In the genomic region with DNA sequence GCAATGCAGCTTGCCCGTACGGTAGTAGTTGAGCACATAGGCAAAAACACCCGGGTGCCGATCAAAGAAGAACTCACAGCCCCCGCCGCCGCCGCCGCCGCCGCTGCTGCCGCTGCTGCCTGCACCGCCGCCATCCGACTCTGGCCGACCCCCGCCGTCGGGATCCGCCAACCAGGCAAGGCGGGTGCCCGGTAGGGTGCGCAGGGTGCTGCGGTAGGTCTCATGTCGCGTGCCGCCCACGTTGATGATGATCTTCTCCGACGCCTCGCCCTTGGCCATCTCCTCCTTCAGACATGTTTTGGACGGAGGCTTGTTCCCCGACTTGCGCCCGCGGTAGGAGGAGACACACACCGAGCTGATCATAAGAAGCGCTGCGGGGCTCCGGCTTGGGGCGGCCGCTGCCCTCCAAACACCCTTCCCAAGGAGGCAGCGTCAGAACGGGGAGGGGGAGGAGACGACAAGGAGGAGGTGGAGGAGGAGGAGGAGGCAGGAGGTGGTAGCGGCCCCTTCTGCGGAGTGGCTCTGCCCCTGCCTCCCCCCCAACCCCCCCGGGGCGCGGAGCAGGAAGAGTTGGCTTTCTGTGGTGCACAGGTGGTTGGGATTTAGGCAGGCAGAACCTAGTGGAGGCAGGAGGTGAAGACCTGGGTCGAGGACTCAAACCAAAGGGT, we compare ENCODE assay signal across 9 mouse cellular contexts. TPM values are rescaled to one million over a fixed set of nuclear protein-coding genes. Genes with fewer than 3 reads are reported as not detected.
DNase-seq lines count a peak whose midpoint lies in the region; ATAC-seq and TF ChIP-seq lines count a peak whose summit lies in the region.
"Had no signal": no experiment of that assay in that cellular context is flagged by ENCODE, and none has a peak within 500 bp of the region (broad histone marks: within the 10 kb centered on the region; RNA-seq: fewer than 3 reads in every experiment).

No protein-coding gene starts in this region.

- no peak for DNase-seq in heart, postnatal 25 days (ENCODE audit: low spot score)
- peak; percentile 55 for DNase-seq in ES-E14 (ENCODE audit: low read depth, low spot score)
- peak; percentile 43 for DNase-seq in embryo, embryonic 10.5 days (ENCODE audit: low spot score)
- DNase-seq in heart, postnatal 4 days, result peak; percentile 29
- peak; percentile 72 for DNase-seq in right cerebral cortex, postnatal 25 days

- no peak for ATAC-seq in heart, embryonic 12.5 days (ENCODE audit: insufficient number of reproducible peaks, low FRiP score)
- no peak for ATAC-seq in limb, embryonic 15.5 days (ENCODE audit: insufficient number of reproducible peaks, low FRiP score, low TSS enrichment, low read depth)
- no peak for ATAC-seq in erythroblast, adult 5-6 weeks (replicated peaks; ENCODE audit: low FRiP score, poor library complexity, severe bottlenecking)

- H3K27me3 ChIP-seq in heart, embryonic 12.5 days (replicated peaks), result peaks cover 99% of the 10 kb centered on the region
- H3K27me3 ChIP-seq in limb, embryonic 15.5 days, result peaks cover 95% of the 10 kb centered on the region

- H3K4me3 ChIP-seq in heart, embryonic 12.5 days, result peak overlapping the region; percentile 60
- H3K4me3 ChIP-seq in ES-E14 (ENCODE audit: insufficient read depth in 1 of 2, low read depth in 1 of 2, low read length in 2 of 2, poor library complexity in 1 of 2, severe bottlenecking in 1 of 2), result peak overlapping the region; percentile 71 to 76
- peak overlapping the region; percentile 51 for H3K4me3 ChIP-seq in limb, embryonic 15.5 days

- WGBS in heart, embryonic 12.5 days, result under 1% methylated on average over 51 of the region's 51 CpGs
- WGBS in limb, embryonic 15.5 days, result under 1% methylated on average over 49 of the region's 51 CpGs

- no peaks in the 10 kb centered on the region for H3K9me3 ChIP-seq in heart, embryonic 12.5 days (replicated peaks)
- H3K9me3 ChIP-seq in ES-E14 (ENCODE audit: control insufficient read depth, insufficient read depth, low read depth, low read length), result no peaks in the 10 kb centered on the region
- H3K9me3 ChIP-seq in limb, embryonic 15.5 days, result no peaks in the 10 kb centered on the region

- H3K27ac ChIP-seq in heart, embryonic 12.5 days (ENCODE audit: poor library complexity, severe bottlenecking), result no peak overlapping the region
- H3K27ac ChIP-seq in ES-E14 (ENCODE audit: insufficient read depth, low read depth, low read length, poor library complexity, severe bottlenecking), result no peak overlapping the region
- no peak overlapping the region for H3K27ac ChIP-seq in limb, embryonic 15.5 days

- H3K9ac ChIP-seq in heart, embryonic 12.5 days, result peak overlapping the region; percentile 49; the same call in 1 of the 2 replicates
- peak overlapping the region; percentile 46 for H3K9ac ChIP-seq in ES-E14 (ENCODE audit: insufficient read depth, low read depth, low read length, poor library complexity, severe bottlenecking)
- peak overlapping the region; percentile 15; the same call in 1 of the 2 replicates for H3K9ac ChIP-seq in limb, embryonic 15.5 days

- peaks cover 20% of the 10 kb centered on the region for H3K4me1 ChIP-seq in heart, embryonic 12.5 days (replicated peaks)
- H3K4me1 ChIP-seq in ES-E14 (ENCODE audit: control insufficient read depth in 2 of 2, insufficient read depth in 2 of 2, low read length in 2 of 2, poor library complexity in 1 of 2), result no peaks in the 10 kb centered on the region; a peak in 1 of 4 replicates
- H3K4me1 ChIP-seq in limb, embryonic 15.5 days, result peaks cover 25% of the 10 kb centered on the region

- peak overlapping the region; percentile 98 for H3K4me2 ChIP-seq in heart, embryonic 12.5 days
- peak overlapping the region; percentile 99 for H3K4me2 ChIP-seq in limb, embryonic 15.5 days

- no peaks in the 10 kb centered on the region for H3K36me3 ChIP-seq in heart, embryonic 12.5 days
- H3K36me3 ChIP-seq in ES-E14 (ENCODE audit: control insufficient read depth, insufficient read depth, low read length, poor library complexity, severe bottlenecking), result no peaks in the 10 kb centered on the region
- no peaks in the 10 kb centered on the region for H3K36me3 ChIP-seq in limb, embryonic 15.5 days

- in situ Hi-C loops in ES-E14 (cut with MboI; ENCODE audit: low sequenced_read_pairs in 2 of 2, unreplicated experiment in 2 of 2), result loop anchor here in 1 of 2 experiments (10.0 to 25.0 kb wide), 2 partner anchors 104 to 221 kb away; partner anchors contain the start of genes A630076J17Rik and Prok1

- intact Hi-C loops in heart, postnatal 25 days (cut with DNase I), result no loop called here

TF ChIP-seq in ES-E14, 5 proteins besides CTCF, POLR2A, EP300 and RAD21:
- TF ChIP-seq ZNF384 (IDR thresholded peaks at IDR 0.05; ENCODE audit: low read depth, low read length) (no peak), CHD2 (IDR thresholded peaks at IDR 0.05; ENCODE audit: low read depth, low read length) (no peak), ZC3H11A (IDR thresholded peaks at IDR 0.05; ENCODE audit: borderline replicate concordance, low read depth, low read length) (no peak), MAFK (IDR thresholded peaks at IDR 0.05; ENCODE audit: insufficient read depth, low read depth, low read length) (no peak), HCFC1 (IDR thresholded peaks at IDR 0.05; ENCODE audit: borderline replicate concordance, insufficient read depth, low read length) (no peak)

RNA-seq across cellular contexts. Expression of gene Kcnc4, which starts 0.7 kb away (rescaled TPM):
- polyA plus RNA-seq in heart, embryonic 12.5 days (2016; fragmentation: Nextera tagmentation; extraction: Ambion mirVana), result 0.12 and 0.15 TPM in 2 replicates
- under 1 TPM; 0.06 to 0.16 TPM for total RNA-seq in heart, postnatal 25 days (2021)
- total RNA-seq in ES-E14 (2012; rRNA removed), result 0.36 and 0.37 TPM in 2 replicates
- under 1 TPM; 0.21 to 0.61 TPM for total RNA-seq in heart, postnatal 4 days (2021)
- 0.54 and 0.61 TPM in 2 replicates for polyA plus RNA-seq in limb, embryonic 15.5 days (2015; fragmentation: Nextera tagmentation; extraction: Ambion mirVana)
- total RNA-seq in erythroblast, adult 5-6 weeks (2015; ENCODE audit: low replicate concordance), result not detected in 2 replicates
- not detected in 2 replicates for total RNA-seq in erythroblast, adult 5-6 weeks (2017; ENCODE audit: low replicate concordance)
- polyA plus RNA-seq: Patski had no signal

RNA-seq across cellular contexts. Expression of gene Slc6a17, which starts 59.2 kb away (rescaled TPM):
- polyA plus RNA-seq in heart, embryonic 12.5 days (2016; fragmentation: Nextera tagmentation; extraction: Ambion mirVana), result 3.9 and 4.6 TPM in 2 replicates
- total RNA-seq in heart, postnatal 25 days (2021), result 1 to 10 TPM; 1.5 to 2.4 TPM
- 0.11 and 0.49 TPM in 2 replicates for total RNA-seq in ES-E14 (2012; rRNA removed)
- total RNA-seq in heart, postnatal 4 days (2021), result 1 to 10 TPM; 4.7 to 5.2 TPM
- 6.5 TPM in 2 replicates for polyA plus RNA-seq in limb, embryonic 15.5 days (2015; fragmentation: Nextera tagmentation; extraction: Ambion mirVana)
- not detected in 2 replicates for total RNA-seq in erythroblast, adult 5-6 weeks (2015; ENCODE audit: low replicate concordance)
- not detected in 2 replicates for total RNA-seq in erythroblast, adult 5-6 weeks (2017; ENCODE audit: low replicate concordance)
